Mouse (Mus musculus): Measurements from ENCODE around the gene Cpne2. TPM values are rescaled to one million over a fixed set of nuclear protein-coding genes. Genes with fewer than 3 reads are reported as not detected.

Cpne2 gene
- polyA plus RNA-seq, 1 experiment: 8.6 TPM

- peak overlapping the region; percentile 10; the same call in 1 of the 2 replicates for H3K9ac ChIP-seq (ENCODE audit: low read depth, poor library complexity, severe bottlenecking)
These were observed 40.6 kb upstream of the Cpne2 start for GRCm38 (mm10) chr8:94492021-94492681.

GRCm38 (mm10) chr8:94493240-94493639, 39.5 kb upstream of the Cpne2 start:
- TF ChIP-seq POLR2A (IDR thresholded peaks at IDR 0.05; ENCODE audit: insufficient read depth, low read length): no peak
- no peak for TF ChIP-seq EP300 (IDR thresholded peaks at IDR 0.05; ENCODE audit: insufficient read depth, low read depth, low read length)
- no peak for TF ChIP-seq CTCF (IDR thresholded peaks at IDR 0.05; ENCODE audit: low read depth, low read length)
- Histone ChIP-seq H3K4me3 (ENCODE audit: low read depth, low read length) (no peak overlapping the region), H3K27ac (ENCODE audit: insufficient read depth, low read length) (no peak overlapping the region), H3K9ac (ENCODE audit: low read depth, poor library complexity, severe bottlenecking) (no peak overlapping the region), H3K36me3 (ENCODE audit: control insufficient read depth, insufficient read depth, low read length, poor library complexity, severe bottlenecking) (no peaks in the 10 kb centered on the region), H3K4me1 (ENCODE audit: control insufficient read depth, insufficient read depth, low read length) (no peaks in the 10 kb centered on the region), H3K9me3 (replicated peaks; ENCODE audit: control insufficient read depth, insufficient read depth, low read length, poor library complexity, severe bottlenecking) (no peaks in the 10 kb centered on the region), H3K27me3 (ENCODE audit: control insufficient read depth, insufficient read depth, low read length, poor library complexity, severe bottlenecking) (no peaks in the 10 kb centered on the region)

More at GRCm38 (mm10) chr8:94492021-94492681, 40.6 kb upstream of the Cpne2 start:
- Histone ChIP-seq H3K27me3 (ENCODE audit: control insufficient read depth, insufficient read depth, low read length, poor library complexity, severe bottlenecking) (no peaks in the 10 kb centered on the region), H3K4me1 (ENCODE audit: control insufficient read depth, insufficient read depth, low read length) (no peaks in the 10 kb centered on the region), H3K27ac (ENCODE audit: insufficient read depth, low read length) (no peak overlapping the region), H3K36me3 (ENCODE audit: control insufficient read depth, insufficient read depth, low read length, poor library complexity, severe bottlenecking) (no peaks in the 10 kb centered on the region), H3K4me3 (ENCODE audit: low read depth, low read length) (peak overlapping the region; percentile 26), H3K9me3 (replicated peaks; ENCODE audit: control insufficient read depth, insufficient read depth, low read length, poor library complexity, severe bottlenecking) (no peaks in the 10 kb centered on the region)
- TF ChIP-seq CTCF (IDR thresholded peaks at IDR 0.05; ENCODE audit: low read depth, low read length) (peak; percentile 77), POLR2A (IDR thresholded peaks at IDR 0.05; ENCODE audit: insufficient read depth, low read length) (no peak), EP300 (IDR thresholded peaks at IDR 0.05; ENCODE audit: insufficient read depth, low read depth, low read length) (no peak)

GRCm38 (mm10) chr8:94515430-94516208, 17.2 kb upstream of the Cpne2 start:
- Histone ChIP-seq H3K4me1 (ENCODE audit: control insufficient read depth, insufficient read depth, low read length) (no peaks in the 10 kb centered on the region), H3K27ac (ENCODE audit: insufficient read depth, low read length) (no peak overlapping the region), H3K4me3 (ENCODE audit: low read depth, low read length) (no peak overlapping the region), H3K9ac (ENCODE audit: low read depth, poor library complexity, severe bottlenecking) (no peak overlapping the region), H3K36me3 (ENCODE audit: control insufficient read depth, insufficient read depth, low read length, poor library complexity, severe bottlenecking) (no peaks in the 10 kb centered on the region), H3K27me3 (ENCODE audit: control insufficient read depth, insufficient read depth, low read length, poor library complexity, severe bottlenecking) (no peaks in the 10 kb centered on the region), H3K9me3 (replicated peaks; ENCODE audit: control insufficient read depth, insufficient read depth, low read length, poor library complexity, severe bottlenecking) (no peaks in the 10 kb centered on the region)
- TF ChIP-seq POLR2A (IDR thresholded peaks at IDR 0.05; ENCODE audit: insufficient read depth, low read length) (no peak), CTCF (IDR thresholded peaks at IDR 0.05; ENCODE audit: low read depth, low read length) (no peak), EP300 (IDR thresholded peaks at IDR 0.05; ENCODE audit: insufficient read depth, low read depth, low read length) (no peak)

GRCm38 (mm10) chr8:94516209-94516593, 16.6 kb upstream of the Cpne2 start:
- Histone ChIP-seq H3K27me3 (ENCODE audit: control insufficient read depth, insufficient read depth, low read length, poor library complexity, severe bottlenecking) (no peaks in the 10 kb centered on the region), H3K9ac (ENCODE audit: low read depth, poor library complexity, severe bottlenecking) (no peak overlapping the region), H3K4me3 (ENCODE audit: low read depth, low read length) (no peak overlapping the region), H3K9me3 (replicated peaks; ENCODE audit: control insufficient read depth, insufficient read depth, low read length, poor library complexity, severe bottlenecking) (no peaks in the 10 kb centered on the region), H3K27ac (ENCODE audit: insufficient read depth, low read length) (no peak overlapping the region), H3K36me3 (ENCODE audit: control insufficient read depth, insufficient read depth, low read length, poor library complexity, severe bottlenecking) (no peaks in the 10 kb centered on the region), H3K4me1 (ENCODE audit: control insufficient read depth, insufficient read depth, low read length) (no peaks in the 10 kb centered on the region)
- TF ChIP-seq CTCF (IDR thresholded peaks at IDR 0.05; ENCODE audit: low read depth, low read length): no peak
- TF ChIP-seq EP300 (IDR thresholded peaks at IDR 0.05; ENCODE audit: insufficient read depth, low read depth, low read length): no peak
- no peak for TF ChIP-seq POLR2A (IDR thresholded peaks at IDR 0.05; ENCODE audit: insufficient read depth, low read length)

GRCm38 (mm10) chr8:94516766-94517165, 16.0 kb upstream of the Cpne2 start:
- H3K9me3 ChIP-seq (replicated peaks; ENCODE audit: control insufficient read depth, insufficient read depth, low read length, poor library complexity, severe bottlenecking): no peaks in the 10 kb centered on the region
- H3K36me3 ChIP-seq (ENCODE audit: control insufficient read depth, insufficient read depth, low read length, poor library complexity, severe bottlenecking): no peaks in the 10 kb centered on the region
- no peak overlapping the region for H3K4me3 ChIP-seq (ENCODE audit: low read depth, low read length)
- H3K27me3 ChIP-seq (ENCODE audit: control insufficient read depth, insufficient read depth, low read length, poor library complexity, severe bottlenecking): no peaks in the 10 kb centered on the region
- no peaks in the 10 kb centered on the region for H3K4me1 ChIP-seq (ENCODE audit: control insufficient read depth, insufficient read depth, low read length)
- TF ChIP-seq POLR2A (IDR thresholded peaks at IDR 0.05; ENCODE audit: insufficient read depth, low read length): no peak
- no peak for TF ChIP-seq CTCF (IDR thresholded peaks at IDR 0.05; ENCODE audit: low read depth, low read length)
- TF ChIP-seq EP300 (IDR thresholded peaks at IDR 0.05; ENCODE audit: insufficient read depth, low read depth, low read length): no peak
- H3K9ac ChIP-seq (ENCODE audit: low read depth, poor library complexity, severe bottlenecking): no peak overlapping the region
- H3K27ac ChIP-seq (ENCODE audit: insufficient read depth, low read length): no peak overlapping the region

GRCm38 (mm10) chr8:94518331-94518730, 14.5 kb upstream of the Cpne2 start:
- Histone ChIP-seq H3K4me1 (ENCODE audit: control insufficient read depth, insufficient read depth, low read length) (no peaks in the 10 kb centered on the region), H3K27ac (ENCODE audit: insufficient read depth, low read length) (no peak overlapping the region), H3K9ac (ENCODE audit: low read depth, poor library complexity, severe bottlenecking) (no peak overlapping the region), H3K9me3 (replicated peaks; ENCODE audit: control insufficient read depth, insufficient read depth, low read length, poor library complexity, severe bottlenecking) (no peaks in the 10 kb centered on the region), H3K27me3 (ENCODE audit: control insufficient read depth, insufficient read depth, low read length, poor library complexity, severe bottlenecking) (no peaks in the 10 kb centered on the region), H3K36me3 (ENCODE audit: control insufficient read depth, insufficient read depth, low read length, poor library complexity, severe bottlenecking) (no peaks in the 10 kb centered on the region), H3K4me3 (ENCODE audit: low read depth, low read length) (no peak overlapping the region)
- TF ChIP-seq CTCF (IDR thresholded peaks at IDR 0.05; ENCODE audit: low read depth, low read length) (no peak), EP300 (IDR thresholded peaks at IDR 0.05; ENCODE audit: insufficient read depth, low read depth, low read length) (no peak), POLR2A (IDR thresholded peaks at IDR 0.05; ENCODE audit: insufficient read depth, low read length) (no peak)
